Mouse (Mus musculus) adrenal gland, adult (tissue): ENCODE data around the gene Hus1.

Experiments
- DNase-seq, 2 experiments: peaks; one replicate each; pipeline ENCODE4 v3.0.0; 2022 to 2023; ENCODE audit warnings: low spot score in 1 of 2; ENCODE audit not compliant: inconsistent age in 2 of 2

Gene Hus1

GRCm38 (mm10) chr11:9010853-9011339 lies at the start of gene Hus1:
Hus1 (minus strand) TSS chr11:9011191.
- peak; percentile 92 to 97 for DNase-seq

DNA sequence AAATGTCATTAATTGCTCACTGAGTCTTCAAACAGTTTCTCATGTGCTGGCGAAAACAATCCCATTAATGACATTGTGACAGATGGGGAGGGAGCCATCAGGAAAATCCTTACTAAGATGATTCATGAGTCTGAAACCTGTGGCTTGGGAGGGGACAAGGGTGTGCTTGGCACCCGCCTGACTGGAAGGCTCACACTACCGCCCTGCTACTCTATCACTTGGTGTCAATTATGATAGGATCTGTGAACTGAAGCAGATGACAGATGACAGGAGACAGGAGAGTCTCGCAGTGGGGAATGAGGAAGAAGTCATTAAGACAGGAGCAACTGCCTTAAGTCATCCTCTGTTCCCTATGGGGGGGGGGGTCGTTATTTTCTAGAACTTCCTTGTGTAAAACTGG lies 49.5 kb upstream of the Hus1 start:
- no peak for DNase-seq

DNA sequence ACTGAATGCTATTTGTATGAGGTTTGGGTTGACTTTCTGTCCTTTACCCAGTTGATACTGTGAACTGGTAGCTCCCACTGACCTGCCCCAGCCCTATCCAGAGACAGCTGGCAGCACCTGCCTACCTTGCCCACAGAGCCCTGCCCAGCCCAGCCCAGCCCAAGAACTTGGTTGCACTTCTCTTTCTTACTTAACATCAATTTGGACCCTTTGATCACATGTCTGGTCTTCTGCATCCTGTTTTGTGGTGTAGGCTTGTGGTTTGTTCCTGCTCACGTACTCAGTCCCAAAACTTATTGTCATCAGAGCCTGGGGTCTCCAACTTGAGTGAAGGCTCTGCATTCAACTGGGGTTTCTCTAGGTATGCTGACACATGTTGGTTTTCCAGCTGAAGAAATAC lies 49.0 kb upstream of the Hus1 start:
- no peak for DNase-seq

DNA sequence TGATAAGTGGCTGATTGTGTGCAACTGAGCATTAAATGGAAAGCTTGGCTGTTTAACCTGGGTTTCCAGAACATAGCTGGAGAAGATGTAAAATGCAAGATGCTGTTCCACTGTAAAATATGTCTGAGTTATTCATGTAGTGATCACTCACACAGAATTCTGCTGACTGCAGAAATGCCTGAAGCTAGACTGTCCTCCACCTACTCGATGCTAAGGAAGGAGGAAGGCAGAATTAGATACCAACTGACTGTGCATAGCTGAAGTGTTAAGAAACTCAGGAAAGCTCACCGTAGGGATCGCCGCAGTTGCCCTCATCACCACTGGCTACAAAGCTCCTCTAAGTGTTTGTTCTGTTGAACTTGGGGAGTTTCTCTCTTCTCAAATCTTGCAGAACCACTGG lies 46.7 kb upstream of the Hus1 start:
- DNase-seq: no peak

- DNase-seq: no peak
Observed at GRCm38 (mm10) chr11:9056937-9057336, 45.9 kb upstream of the Hus1 start.

- no peak for DNase-seq
Observed at GRCm38 (mm10) chr11:9051895-9052294, 40.9 kb upstream of the Hus1 start.

DNA sequence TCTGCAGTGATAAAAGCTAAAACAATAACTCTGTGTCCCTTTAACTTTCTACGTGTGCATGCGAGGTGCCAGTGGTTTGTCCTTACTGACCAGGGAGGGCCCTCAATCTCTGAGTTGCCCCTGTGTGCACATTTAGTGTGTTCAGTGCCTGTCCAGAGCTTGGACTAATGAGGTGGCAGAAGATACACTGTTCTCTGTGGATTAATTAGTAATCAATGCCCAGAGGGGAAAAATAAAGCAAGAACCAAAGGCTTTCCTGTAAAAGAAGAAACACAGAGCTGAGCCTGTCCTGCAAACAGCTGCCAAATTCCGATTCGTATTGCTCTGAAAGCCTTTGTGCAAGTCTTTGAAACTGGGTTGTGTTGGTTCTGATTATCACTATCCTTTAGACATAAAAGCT lies 39.2 kb upstream of the Hus1 start:
- no peak for DNase-seq

GRCm38 (mm10) chr11:9048703-9049060 lies 37.7 kb upstream of the Hus1 start, which contains the start of gene Sun3:
Sun3 (minus strand) TSS chr11:9048991.
- no peak for DNase-seq

GRCm38 (mm10) chr11:9048011-9048702 lies 37.2 kb upstream of the Hus1 start, which contains the start of gene Gm11992:
Gm11992 (plus strand) TSS chr11:9048594.
- peak; percentile 88 to 94 for DNase-seq

DNA sequence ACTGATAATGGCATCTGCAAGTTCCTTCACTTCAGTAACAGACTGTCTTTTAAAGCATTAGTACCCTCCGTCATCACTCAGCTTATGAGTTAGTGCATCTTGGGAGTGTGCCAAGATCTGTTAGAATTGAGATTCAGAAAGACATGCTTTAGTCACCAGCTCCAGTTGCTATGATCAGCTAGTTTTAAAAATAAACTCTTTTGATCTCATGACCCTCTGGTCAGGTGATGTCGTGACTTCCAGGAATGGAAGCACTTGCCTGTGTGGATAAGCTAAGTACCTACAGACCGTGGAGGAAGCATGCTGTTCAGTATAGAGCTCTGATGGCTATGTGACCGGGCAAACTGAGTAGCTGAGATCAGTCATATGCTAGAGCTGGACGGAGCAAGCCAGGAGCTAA lies 36.1 kb upstream of the Hus1 start:
- DNase-seq: peak in 1 of 2 experiments; percentile 60

DNA sequence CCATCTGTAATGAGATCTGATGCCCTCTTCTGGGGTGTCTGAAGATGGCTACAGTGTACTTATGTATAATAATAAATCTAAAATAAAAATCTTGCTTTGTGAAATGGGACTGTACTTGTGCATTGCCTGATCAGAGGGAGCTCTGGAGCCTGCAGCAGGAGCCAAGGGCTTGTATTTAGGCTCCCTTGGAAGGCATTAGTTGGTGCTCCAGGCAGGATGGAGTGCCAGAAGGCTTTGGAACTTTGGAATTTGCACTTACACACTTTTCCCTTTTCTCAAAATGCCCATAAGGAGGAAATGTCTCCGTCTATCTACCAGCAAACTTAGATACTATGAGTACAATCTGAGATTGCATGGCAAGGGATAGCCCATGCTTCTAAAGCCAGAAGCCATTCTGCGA lies 35.6 kb upstream of the Hus1 start:
- no peak for DNase-seq

DNA sequence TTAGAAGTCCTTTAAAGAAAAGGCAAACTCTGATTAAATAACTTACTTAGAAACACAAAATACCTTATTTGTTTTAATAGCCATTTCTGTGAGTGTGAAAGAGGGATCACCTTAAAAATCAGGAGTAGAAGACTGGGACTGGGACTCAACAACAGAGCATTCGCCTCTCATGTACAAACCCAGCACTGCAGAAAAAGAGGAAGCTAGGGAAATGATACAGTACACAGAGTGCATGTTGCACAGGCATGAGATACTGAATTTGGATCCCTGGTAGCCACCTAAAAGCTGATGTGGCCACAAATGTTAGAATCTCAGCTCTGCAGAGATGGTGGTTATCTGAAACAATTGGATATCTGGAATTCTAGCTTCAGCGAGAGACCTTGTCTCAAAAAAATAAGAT lies 20.5 kb upstream of the Hus1 start:
- DNase-seq: no peak

DNA sequence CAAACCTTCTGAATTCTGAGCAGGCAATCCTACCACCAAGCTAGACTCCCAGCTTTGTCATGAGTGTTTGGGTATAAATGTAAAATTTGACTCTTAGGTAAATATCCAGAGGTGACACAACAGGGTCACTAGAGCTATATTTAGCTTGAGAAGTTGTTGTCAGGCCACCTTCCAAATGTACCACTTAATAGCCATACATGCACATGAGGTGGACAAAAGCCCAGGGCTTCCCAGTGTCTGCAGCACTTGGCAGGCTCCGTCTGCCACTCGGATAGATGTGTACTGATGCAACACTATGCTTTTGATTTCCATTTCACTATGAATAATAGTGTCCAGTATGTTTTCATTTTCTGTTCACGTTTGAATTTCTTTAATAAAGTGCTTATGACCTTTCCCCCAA lies 14.2 kb upstream of the Hus1 start:
- no peak for DNase-seq

GRCm38 (mm10) chr11:9024782-9025181 lies 13.8 kb upstream of the Hus1 start:
- no peak for DNase-seq

DNA sequence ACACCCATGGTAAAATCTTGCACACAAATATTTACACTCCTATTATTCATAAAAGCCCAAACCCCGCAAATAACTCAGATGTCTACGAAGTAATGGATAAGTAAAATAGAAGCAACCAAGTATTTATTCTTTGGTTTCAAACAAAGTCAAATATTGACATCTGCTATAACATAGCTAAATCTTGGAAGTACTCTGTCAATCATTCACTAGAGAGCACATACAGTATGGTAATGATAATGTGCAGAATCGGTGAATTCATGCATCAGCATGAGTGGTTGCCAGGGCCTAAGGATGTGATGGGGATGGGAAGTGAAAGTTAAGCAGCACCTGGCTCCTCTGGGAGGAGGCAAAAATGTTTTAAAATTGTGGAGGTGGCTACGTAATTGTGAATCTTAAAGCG lies 9.2 kb upstream of the Hus1 start:
- no peak for DNase-seq

DNA sequence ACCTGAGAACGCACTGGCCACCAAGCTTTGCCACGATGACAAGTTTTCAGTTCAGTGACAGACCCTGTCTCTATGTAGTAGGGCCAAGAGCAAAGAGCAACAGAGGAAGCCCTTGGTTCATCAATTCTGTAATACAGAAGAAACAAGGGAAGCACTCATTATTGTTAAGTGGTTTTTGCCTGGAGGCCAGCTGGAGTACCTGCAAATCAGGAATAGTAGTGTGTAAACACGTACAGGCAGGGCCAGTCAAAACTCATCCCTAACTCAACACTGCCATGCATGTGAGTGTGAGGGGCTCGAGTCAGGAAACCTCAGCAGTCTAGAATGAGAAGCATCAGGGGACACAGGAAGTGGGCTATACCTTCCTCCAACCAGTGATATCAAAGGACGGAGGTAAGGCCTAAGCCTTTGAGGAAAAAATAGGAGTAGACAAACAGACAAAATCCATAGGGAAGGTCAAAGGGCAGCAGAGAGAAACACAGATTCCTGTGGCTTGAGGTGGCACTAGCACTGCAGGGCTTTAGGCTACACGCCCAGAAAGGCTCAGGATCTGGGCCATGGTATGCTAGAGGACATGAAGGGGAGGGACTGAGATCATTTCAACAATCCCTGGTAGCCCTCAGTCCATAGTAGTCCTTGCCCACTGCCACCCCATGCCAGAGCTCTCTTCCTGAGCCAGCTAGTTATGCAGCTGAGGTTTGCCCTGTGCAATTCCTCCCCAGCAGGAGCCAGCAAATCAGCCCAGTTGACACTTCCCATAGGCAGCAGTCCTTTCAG lies 7.7 kb upstream of the Hus1 start:
- no peak for DNase-seq

DNA sequence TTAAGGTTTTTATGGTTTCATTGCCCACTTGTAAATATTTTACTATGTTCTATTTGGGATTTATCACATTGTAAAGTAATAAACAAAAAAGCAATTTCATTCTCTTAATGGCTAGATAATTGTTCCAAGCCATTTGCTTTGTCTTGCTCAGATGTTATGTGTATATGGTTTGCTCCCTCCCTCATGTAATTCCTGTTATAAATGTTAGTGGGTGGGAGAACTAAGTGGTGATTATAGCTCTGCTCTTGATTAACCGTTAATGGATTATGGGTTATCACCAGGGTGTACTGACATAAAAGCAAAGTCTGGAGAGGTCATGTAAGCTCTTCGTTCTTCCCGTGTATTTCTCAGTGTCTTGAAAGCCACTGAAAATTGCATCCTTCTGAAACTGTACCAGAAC lies 3.7 kb upstream of the Hus1 start:
- DNase-seq: no peak

DNA sequence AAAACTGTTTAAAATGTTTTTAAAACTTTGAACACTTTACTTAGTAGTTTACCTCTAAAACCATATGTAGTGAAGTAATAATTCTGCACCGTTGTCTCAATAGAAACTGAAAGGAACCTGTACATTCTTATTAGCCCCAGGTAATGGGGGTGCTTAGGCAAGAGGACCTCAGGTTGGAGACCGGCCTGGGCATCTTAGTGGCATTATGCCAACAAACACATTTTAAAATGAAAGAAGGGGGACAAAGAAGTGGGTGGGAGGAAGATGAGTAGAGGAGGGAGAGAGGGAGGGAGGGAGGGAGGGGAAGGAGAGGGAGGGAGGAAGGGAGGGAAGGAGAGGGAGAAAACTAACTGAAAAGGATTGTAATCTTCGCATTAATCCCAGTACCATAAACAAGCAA lies 357 bp upstream of the Hus1 start:
- DNase-seq: no peak

GRCm38 (mm10) chr11:9010416-9010815 lies 575 bp downstream of the Hus1 start:
- peak in 1 of 2 experiments; percentile 38 for DNase-seq

DNA sequence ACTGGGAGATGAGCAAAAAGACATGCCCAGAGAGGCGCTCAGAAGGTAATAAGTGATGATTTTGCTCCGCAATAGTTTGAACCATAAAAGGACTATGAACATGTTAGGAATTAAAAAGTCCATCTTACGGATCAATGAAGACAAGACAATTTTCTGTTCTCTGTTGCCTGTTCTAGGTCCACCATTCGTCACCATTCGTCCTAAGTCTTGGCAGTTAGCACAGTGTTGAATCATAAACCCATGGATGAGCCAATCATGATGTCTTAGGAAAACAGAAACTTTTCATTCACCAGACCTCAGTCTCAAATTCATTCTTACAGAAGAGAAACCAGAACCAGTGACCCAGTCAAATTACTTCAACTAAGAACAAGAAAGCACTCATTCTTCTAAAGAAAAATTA lies 2.2 kb downstream of the Hus1 start:
- no peak for DNase-seq

DNA sequence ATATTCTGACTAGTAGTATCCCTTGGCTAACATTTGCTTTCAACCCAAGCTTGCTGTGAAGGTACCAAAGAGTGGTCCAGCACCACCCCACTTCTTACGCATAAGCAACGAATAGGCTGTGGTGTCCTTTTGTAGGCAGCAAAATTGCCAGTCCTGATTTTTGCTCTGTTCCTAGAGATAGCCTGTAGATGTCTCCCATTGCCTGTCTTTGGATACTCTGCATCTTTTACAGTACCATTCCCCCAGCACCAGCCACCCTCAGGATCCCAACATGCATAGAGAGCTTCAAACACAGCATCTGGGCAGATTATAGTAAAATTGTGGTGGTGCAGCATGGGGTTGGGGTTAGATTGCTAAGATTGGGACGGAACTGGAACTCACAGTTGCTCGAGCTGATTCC lies 22.9 kb downstream of the Hus1 start:
- DNase-seq: no peak

DNA sequence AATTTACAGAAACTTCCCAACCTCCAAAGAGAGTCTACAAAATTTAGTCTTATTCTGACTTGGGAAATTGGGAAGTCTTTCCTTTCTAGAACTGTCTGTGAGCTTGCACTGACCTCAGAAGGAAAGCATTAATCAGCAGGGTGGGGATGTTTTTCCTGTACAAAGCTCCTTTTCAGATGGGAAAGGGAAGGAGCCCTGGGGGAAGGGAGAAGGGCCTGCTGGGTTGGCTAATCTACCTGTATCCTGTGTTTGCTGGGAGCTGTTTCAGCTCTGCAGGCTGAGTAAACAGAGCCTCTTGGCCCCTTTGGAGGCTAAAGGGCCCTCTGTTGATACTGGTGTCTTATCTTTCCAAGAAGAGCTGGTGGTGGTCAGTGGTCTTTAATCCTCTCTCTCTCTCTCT lies 24.9 kb downstream of the Hus1 start:
- peak; percentile 27 to 58 for DNase-seq
